Mouse (Mus musculus): ENCODE data around the gene Chst15. TPM values are rescaled to one million over a fixed set of nuclear protein-coding genes. Genes with fewer than 3 reads are reported as not detected.

The Chst15 gene
- total RNA-seq, 2 experiments from 2014 or later = 2.3 to 2.6 TPM

DNA sequence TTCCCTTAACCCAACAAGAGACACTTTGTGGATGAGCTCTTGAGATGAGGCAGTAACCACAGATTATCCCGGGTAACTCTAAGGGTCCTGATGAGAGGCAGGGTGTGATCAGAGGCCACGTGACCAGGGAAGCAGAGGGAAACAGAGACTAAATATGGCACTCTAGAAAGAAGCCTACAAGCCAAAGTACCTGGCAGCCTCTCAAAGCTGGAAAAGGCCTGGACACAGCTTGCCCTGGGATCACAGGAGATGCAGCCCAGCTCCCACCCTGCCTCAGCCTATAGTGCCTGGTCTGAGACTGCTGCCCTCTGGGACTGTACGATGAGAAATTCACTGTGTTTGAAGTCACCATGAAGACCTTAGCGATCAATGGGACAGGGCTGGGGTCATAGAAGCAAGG, 83.3 kb downstream of the Chst15 start:
- intact Hi-C loops (cut with DNase I) = no loop called here
- DNase-seq = no peak

DNA sequence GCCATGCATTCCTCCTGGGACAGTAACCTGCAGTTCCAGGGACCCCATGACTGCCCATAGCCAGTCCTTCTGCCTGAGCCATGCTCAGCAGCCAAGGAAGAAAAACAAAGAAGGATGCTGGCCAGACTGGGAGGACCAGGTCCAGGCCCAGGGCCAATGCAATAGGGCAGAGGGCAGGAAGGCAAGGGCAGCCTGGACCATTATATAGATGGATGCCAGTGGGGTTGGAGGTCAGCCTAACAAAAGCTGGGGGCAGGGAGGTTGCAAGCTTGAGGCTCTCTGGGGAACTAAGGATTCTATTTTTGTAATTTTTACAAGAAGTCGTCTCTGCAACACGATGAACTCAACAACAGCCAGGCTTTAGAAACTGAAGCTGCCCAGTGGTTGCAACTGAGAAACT, 84.1 kb downstream of the Chst15 start:
- intact Hi-C loops (cut with DNase I) = no loop called here
- no peak for DNase-seq

DNA sequence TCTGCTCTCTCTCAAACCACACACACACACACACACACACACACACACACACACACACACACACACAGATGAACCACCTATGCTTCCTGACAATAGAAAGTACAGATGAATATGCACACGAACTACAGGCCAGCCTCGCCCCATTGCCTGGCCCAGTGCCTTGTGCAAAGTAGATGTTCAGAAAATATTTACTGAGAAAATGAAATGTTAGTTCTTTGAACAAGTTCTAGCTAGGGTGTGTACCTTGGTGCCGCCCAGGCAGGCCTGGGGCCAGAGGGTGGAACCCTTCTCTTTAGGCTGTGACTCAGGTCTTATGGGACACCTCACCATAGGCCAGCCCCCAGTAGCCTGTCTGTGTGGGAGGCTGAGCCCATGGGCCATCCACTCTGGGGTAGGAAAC, 85.6 kb downstream of the Chst15 start:
- DNase-seq = no peak
- intact Hi-C loops (cut with DNase I) = no loop called here

DNA sequence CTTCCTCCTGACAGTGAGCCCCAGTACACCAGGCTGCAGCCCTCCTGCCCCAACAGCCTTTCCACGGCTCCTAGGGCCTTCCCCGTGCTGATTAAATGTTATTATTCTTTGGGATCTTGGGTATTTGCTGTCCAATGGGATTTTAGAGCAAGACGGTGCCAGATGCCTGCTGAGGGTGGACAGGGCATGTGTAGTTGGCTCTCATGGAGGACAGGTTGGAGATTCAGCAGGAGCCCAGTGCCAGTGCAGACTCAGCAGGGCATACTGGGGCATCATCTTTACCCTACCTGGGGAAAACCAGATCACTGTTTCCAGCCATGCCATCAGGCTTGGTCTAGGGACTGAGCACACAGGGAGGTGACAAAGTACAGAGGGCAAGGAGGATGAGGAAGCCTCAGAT, 86.1 kb downstream of the Chst15 start:
- intact Hi-C loops (cut with DNase I) = no loop called here
- DNase-seq = no peak

DNA sequence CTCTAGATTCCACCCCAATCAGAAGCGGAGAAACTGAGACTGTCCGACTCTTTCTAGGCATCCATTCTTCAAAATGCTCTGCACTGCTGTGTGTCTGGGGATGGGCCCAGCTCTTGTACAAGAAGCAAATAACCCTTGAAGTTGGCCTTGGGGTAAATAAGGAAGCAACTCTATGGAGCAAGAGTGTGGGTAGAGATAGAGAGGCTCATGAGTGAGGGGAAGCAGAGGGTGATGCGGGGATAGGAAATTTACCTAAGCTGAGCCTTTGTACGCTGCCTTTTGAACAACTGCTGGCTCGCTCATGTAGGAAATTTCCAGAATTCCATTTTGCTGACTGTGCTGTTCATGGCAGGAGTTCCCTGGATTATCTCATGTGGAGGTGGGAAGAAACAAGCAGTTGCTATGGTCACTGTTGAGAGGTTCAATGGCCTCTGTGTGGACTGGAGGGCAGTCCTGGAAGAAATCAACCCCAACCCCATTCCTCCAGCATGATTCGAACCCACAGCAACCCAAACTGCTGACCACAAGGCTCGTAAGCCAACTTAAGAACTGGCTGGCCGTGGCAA, 89.9 kb downstream of the Chst15 start:
- DNase-seq = no peak
- intact Hi-C loops (cut with DNase I) = loop anchor here (2.0 to 10.0 kb wide), 3 partner anchors 90 to 408 kb away; partner anchors contain the start of gene Chst15

DNA sequence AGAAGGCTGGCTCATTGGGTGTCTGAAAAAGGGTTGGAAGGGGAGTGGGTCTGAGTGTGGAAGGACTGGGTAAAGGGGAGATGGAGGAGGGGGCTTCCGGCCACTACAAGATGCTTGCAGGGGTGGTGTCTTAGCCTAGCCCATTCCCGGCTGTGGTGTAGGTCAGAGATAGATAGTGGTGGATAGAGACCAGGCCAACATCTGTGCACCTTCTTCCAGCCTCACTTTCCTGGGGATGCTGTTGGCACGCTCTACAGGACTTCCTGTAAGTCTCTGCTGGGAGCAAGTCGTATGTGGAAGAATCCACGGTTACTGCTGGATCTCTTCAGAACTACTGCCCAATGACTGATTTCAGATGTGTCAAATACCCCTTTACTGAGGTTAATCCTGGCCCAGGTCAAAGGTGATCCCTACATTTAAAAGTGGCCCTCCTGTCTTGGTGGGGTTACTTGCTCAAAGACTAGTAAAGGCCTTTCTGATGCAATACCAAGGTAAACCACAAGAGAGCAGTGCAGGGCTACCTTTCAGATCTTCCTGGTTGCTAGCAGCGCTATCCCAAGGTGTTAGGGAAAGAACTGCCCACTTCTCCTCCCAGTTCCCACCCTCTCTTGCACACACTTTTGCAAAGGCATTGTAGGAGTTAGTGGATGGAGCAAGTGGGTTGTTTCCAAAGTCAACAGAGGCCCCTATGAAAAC, 90.5 kb downstream of the Chst15 start:
- peak in 1 of 2 experiments; percentile 75 for DNase-seq
- intact Hi-C loops (cut with DNase I) = loop anchor here (1.0 to 10.0 kb wide), 4 partner anchors 90 to 408 kb away; partner anchors contain the start of gene Chst15

DNA sequence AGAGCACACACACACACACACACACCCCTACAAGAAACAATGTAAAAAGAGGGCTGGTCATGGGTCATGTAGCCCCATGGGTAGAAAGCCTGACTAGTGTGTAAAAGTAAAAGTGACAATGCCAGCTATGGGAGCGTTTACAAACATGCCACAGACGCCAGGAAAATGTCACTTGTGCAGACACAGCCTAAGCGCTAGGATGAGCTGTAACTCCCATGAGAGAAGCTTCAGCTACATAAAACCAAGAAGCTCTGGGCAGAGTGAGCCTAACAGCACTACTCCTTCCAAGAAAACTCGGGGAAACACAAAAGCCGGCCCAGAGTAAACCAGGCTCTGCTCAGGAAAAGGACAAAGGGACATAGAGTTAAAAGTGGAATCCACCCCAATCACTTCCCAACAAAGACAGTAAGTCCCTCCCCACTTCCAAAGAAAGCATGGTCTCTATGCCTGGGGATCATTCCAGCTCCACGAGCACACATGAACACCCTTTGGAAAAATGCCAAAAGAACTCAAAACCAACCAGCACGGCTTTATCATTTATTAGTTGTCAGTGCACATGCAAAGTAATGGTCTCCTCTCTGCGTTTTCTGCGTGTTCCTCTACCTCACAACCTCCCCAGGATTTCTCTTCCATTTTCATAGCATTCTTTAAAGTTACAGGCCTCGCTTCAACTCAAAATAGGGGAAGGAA, 93.4 kb downstream of the Chst15 start:
- intact Hi-C loops (cut with DNase I) = loop anchor here (10.0 kb wide), 1 partner anchor 411 kb away; no protein-coding TSS in a partner anchor

DNA sequence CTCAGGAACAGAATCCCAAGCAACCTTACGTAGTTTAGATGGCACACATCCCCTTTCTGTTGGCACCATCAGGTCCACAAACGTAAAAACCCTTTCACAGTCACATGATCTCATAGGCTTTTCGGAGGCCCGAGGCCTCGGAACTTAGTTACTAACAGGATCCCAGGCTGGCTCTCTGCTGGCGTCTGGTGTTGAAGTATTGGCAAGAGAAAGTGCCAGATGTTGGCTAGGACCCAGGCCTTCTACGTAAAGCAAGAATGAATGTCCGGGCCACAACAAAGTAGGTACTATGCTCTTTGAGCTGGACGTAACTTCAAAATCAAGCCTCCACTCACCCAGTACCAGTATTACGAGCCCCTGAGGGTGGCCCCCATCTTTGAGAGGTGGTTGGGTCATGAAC, 103.0 kb downstream of the Chst15 start:
- no peak for DNase-seq
- intact Hi-C loops (cut with DNase I) = loop anchor here (10.0 kb wide), 1 partner anchor 679 kb away; no protein-coding TSS in a partner anchor

More for the DNA sequence above, 93.4 kb downstream of the Chst15 start:
- no peak for DNase-seq

DNA sequence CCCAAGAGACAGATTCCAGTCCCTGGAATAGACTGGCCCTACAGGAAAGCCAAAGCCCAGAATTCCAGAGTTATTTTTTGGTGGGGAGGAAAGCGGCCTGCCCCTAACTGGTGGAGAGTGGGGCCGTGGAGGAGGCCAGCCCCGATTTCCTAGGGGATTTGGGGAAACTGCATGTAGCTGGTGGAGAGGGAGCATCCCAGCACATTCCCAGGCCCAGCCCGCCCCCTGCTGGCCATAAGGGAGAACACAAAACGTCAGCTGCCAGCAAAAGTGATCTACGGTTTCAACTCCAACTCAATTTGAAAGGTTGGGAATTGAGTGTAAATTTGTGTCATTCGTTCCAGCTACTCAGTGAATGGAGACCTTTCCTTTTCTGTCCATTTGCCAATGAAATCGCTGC, 103.6 kb downstream of the Chst15 start:
- DNase-seq = peak; percentile 72
- intact Hi-C loops (cut with DNase I) = loop anchor here (1.0 to 10.0 kb wide), 2 partner anchors 314 to 679 kb away; no protein-coding TSS in a partner anchor

DNA sequence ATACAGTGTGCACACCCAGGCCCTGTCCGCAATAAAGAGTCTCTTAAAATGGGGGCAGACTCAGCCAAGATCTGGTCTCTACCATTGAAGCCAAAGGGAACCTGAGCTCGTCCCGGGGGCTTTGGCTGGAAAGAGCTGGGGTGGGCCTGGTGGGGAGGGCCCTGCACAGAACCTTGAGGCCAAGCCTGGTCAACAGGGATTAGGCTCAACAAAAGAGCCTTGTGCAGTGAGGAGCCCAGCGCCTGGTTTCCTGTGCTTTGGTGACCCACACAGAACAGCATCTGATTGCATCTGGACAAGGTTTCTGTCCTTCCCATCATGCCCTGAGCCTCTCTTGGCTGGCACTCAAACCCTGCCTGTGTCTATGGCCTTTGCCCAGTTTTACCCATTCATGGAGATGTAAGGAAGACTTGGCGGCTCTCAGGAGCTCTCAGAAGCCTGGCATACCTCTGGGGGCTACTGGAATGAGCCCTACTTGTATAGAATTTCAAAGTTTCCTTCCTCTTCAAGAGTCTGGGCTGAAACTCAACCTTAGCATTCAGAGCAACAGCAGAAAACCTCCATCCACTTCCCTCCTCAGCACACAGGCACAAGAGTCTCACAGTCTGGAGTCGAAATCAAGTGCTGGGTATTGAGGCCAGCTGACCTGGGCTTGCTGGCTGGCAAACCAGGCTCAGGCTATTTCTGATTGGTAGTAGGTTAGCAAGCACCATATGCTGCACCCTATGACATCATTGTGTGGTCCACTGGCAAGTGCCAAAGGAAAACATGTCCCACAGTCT, 104.9 kb downstream of the Chst15 start:
- intact Hi-C loops (cut with DNase I) = loop anchor here (10.0 kb wide), 1 partner anchor 677 kb away; no protein-coding TSS in a partner anchor
- no peak for DNase-seq

DNA sequence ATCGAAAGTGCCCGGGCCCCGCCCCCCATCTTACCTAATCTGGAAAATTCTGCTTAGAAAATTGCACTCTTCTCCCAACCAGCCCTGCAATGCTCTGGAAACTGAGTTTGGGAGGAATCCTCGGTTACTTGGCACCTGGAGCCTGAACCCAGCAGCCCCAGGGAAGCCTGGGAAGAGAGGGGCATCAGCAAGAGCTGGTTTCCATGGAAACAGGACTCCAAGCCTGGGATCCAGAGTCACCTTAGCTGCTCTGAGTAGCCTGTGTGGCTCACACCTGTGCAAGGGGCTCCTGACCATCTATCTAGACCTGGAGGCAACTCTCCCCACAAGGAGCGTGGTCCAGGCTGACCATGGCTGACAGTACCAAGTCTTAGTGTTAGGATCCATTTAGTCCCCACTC, 106.4 kb downstream of the Chst15 start:
- intact Hi-C loops (cut with DNase I) = loop anchor here (10.0 kb wide), 1 partner anchor 676 kb away; no protein-coding TSS in a partner anchor

DNA sequence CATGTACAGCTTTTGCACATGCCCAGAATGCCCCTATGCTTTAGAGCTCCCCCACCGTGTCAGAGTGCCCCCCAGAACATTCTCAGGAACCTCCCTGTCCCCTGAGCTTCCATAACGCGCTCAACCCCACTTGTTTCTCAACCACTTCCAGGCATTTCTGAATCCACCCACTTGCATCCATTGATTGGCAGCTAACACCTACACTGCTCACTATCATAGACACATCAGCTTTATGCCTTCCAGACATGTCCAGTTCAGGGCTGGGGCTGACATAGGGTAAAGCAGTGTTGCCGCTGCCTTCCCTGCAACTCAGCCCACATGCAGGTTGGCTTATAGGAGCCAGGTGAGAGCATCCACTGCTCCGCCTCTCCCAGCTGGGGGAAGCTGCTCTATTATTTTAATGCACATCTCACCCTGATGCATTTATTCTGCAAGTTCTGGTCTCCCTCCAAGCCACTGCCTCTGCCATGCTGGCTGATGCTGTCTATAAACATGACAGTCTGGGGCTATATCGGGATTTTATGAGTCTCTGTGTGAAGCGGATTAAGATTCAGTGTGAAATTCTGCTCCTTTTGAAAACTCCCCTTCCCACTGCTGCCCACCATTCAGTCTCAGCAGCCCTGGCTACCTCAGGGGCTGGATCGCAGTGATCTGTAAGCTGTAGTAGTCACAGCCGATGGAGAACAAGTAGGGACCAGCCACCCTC, 107.9 kb downstream of the Chst15 start:
- DNase-seq = no peak
- intact Hi-C loops (cut with DNase I) = no loop called here

More for the DNA sequence above, 106.4 kb downstream of the Chst15 start:
- no peak for DNase-seq

DNA sequence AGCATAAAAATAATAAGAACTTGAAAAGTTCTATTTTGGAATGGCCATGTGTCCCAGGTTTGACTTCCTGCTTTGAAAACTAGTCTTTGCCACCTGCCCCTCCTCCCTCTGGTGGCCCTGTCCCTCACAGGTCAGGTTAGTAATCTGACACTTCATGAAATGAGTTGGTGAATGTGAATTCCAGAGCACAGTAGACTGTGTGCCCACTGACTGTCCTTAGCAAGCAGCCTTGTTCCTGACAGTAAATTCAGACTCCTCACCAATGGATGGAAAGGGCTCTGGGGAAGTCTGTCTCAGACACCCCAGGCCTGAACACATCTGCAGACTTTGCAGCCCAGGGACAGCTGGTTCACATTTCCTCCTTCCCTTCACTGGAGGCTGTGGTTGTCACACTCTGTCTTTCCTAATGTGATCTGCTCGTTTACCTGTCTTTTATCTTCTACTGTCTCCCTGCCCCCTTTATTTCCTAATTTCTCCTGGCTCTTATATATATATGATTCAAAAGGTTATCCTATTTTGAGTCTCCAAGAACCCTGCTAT, 112.9 kb downstream of the Chst15 start:
- no peak for DNase-seq
- intact Hi-C loops (cut with DNase I) = no loop called here

DNA sequence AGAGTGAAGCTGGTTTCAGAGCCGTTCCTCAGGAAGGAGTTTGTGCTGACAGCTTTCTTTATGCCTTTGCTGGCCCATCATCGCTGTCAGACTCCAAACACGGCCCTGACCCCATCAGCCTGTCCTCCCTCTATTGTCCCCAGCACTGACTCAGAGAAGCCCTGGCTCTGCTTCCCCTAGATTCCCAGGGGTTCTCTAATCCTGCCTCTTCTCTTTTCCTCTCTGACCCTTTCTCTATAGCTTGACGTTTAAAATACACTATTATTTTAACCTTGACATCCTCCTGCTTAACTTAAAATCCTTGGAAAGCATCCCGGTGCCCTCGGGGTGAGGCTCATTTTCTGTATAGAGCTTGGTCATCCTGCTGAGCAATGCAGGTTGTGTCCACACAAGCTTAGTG, 117.3 kb downstream of the Chst15 start:
- no peak for DNase-seq
- intact Hi-C loops (cut with DNase I) = loop anchor here (1.0 kb wide), 1 partner anchor 15 kb away; no protein-coding TSS in a partner anchor

DNA sequence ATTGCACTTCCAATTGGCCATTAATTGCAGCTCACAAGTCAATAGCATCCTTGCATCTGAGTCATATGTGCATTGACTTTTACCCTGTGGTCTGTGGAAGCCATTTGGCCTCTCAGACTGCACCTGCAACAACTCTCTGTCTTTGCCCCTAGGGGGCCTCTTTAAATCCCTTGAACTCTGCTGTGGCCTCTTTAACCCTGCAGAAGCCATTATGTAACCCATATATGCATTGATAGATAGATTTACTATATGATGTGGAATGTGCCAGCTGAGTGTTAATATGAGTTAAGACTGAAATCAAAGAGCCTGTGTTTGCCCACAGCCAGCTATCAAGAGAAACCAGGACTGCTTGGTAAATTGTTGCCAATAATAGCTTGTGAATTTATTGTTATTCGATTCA, 118.2 kb downstream of the Chst15 start:
- intact Hi-C loops (cut with DNase I) = loop anchor here (1.0 kb wide), 1 partner anchor 15 kb away; no protein-coding TSS in a partner anchor
- no peak for DNase-seq

DNA sequence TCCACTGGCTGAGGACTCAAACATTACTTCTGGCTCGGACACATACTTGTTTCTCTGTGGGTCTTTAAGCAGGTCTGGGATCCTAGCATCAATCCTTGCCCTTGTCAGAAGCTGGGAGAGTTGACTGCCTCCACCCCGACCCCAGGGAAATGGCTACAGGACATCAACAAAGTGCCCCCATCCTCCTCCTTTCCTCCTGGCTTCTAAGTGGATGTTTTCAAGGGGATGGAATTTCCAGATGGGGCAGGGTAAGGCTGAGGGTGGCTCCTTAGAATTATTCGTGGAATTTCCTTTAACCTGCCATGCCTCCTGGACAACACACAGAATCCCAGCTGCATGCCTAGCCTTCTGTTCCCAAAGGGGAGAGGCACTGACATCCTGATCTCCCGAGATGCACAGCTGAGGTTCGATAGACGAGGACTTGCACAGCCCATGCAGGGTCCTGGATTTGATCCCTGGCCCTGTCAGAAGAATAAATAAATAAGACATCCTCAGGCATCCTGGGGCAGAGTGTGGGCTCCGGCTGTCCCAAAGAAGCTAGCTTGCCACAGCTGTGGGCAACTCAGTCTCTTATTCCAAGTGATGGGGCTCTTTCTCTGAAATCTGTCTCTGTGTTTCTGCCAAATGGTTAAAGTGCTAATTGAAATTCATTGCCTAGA, 119.1 kb downstream of the Chst15 start:
- intact Hi-C loops (cut with DNase I) = no loop called here
- no peak for DNase-seq

DNA sequence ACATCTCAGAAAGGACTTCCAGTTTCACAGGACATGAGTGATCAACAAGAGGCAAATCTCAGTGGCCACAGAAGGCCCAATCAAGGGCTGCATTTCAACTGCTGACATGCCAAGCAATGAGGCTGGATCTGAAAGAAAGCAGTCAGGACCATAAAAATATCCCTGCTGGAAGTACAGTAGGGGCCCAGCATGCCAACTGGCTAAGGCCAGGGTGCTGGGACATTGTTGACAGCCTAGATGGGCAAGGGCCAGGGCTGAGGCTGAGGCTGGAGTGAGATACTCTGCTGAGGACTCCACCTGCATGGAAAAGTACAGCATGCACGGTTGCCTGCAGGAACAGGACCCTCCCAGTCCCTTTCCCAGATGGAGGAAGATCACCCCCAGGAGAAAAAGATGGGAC, 120.4 kb downstream of the Chst15 start:
- intact Hi-C loops (cut with DNase I) = no loop called here
- peak in 1 of 2 experiments; percentile 28 for DNase-seq

DNA sequence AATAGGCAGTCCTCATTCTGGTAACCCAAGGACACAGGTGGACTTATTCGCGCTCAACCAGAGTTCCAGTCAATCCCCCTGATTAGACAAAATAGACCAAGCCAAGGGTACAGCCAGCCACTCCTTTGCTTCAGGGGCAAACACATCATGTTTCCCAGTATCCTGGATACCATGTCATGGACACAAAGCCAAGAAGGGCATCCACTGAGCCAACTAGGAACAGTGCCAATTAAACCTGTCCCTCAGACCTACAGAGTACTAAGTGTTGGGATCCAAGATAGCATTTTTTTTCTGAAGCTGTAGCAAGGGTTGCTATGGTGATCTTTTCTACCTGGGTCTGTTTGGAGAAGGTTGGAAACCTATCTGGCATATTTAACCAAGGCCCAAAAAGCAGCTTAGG, 123.4 kb downstream of the Chst15 start:
- no peak for DNase-seq
- intact Hi-C loops (cut with DNase I) = no loop called here

DNA sequence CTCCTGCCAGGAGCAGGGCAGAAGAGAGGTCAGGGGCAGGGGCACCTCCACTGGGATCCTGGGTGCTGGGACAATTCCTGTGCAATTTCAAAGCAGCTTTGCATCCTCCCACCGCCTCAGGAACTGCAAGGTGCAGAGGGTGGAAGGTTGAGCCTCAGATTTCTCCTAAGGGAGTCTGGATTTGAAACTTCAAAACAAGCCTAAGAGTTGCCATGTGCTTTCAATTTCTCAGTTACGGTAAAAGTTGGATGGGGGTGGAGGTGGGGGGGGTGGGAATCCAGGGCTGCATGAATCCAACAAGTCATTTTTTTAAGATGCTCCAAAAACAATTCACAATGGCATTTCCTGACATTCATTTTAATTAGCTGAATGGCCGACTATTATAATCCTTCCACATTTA, 129.6 kb downstream of the Chst15 start:
- no peak for DNase-seq
- intact Hi-C loops (cut with DNase I) = loop anchor here (1.0 kb wide), 1 partner anchor 17 kb away; no protein-coding TSS in a partner anchor

Measured in gastrocnemius, postnatal 36 days (tissue).